Mouse (Mus musculus): Measurements from ENCODE around the gene Myrf.

DNA sequence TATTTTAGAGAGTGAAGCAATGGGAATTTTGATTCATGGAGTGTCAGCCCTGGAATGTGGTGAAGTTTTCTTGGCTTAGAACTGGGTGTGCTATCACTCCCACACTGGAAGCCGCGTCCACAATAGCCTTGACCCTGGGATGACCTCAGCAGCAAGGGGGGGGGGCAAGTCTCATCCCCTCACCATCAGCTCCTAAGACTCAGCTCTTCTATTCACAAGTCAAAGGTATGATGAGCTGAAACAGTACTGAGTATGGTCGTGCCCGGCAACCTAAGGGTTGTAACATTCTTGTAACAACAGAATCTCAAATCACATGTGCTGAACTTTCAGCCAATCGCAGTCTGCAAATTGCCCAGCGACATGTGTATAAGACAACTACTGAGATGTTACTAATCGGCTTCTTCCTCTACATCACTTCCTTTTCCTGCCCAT, 63.6 kb downstream of the Myrf start:
- TF ChIP-seq POLR2A (IDR thresholded peaks at IDR 0.05; ENCODE audit: extremely low read depth, insufficient read depth, low read length) (no peak), CTCF (IDR thresholded peaks at IDR 0.05; ENCODE audit: low read depth, low read length) (no peak)

All from liver, adult 2 months (tissue).